ENCODE assay signal across 13 mouse cellular contexts in the genomic region with DNA sequence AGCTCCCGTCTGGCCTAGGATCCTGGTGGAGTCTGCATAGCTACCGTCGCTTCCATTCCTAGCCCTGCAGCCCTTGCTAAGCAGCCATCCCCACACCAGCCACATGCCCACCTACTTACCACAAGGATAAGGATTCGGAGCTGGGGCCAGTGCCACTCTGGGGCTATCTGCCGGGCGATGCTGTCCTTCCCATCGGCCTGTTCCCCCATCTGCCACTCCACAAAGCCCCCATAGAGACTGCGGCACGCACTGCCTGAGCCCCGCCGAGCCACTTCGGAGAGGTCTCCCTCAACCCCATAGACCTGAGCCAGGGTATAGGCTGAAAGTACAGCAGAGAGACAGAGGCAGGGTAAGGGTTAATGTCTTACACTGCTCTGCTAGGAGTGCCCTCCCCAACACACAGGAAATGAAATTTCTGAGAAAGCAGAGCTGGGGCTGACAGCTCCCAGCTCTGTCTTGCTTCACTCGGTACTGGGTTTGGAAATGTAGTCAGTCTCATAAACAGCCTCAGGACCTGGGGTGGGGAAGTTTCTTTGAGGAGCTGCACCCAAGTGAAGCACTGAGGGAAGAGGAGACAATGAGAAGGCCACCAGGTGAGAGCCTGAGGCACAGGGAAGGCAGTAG. TPM values are rescaled to one million over a fixed set of nuclear protein-coding genes. Genes with fewer than 3 reads are reported as not detected.
DNase-seq lines count a peak whose midpoint lies in the region; ATAC-seq and TF ChIP-seq lines count a peak whose summit lies in the region.
"Had no signal": no experiment of that assay in that cellular context is flagged by ENCODE, and none has a peak within 500 bp of the region (broad histone marks: within the 10 kb centered on the region; RNA-seq: fewer than 3 reads in every experiment).

No protein-coding gene starts in this region.

- H3K4me2 ChIP-seq in heart, embryonic 11.5 days, result no peak overlapping the region
- peak overlapping the region; percentile 23; the same call in 1 of the 2 replicates for H3K4me2 ChIP-seq in lung, postnatal 0 days (replicated peaks; ENCODE audit: low read depth, low read length)
- H3K4me2 ChIP-seq: neural tube, embryonic 12.5 days had no signal

- H3K27me3 ChIP-seq in heart, embryonic 11.5 days (ENCODE audit: control insufficient read depth, insufficient read depth, low read length), result no peaks in the 10 kb centered on the region
- no peaks in the 10 kb centered on the region for H3K27me3 ChIP-seq in lung, postnatal 0 days (replicated peaks; ENCODE audit: insufficient read depth, low read length)
- H3K27me3 ChIP-seq: neural tube, embryonic 12.5 days had no signal

- H3K4me1 ChIP-seq in heart, embryonic 11.5 days (ENCODE audit: control insufficient read depth, insufficient read depth, low read length), result peaks cover 17% of the 10 kb centered on the region
- H3K4me1 ChIP-seq in lung, postnatal 0 days (ENCODE audit: insufficient read depth, low read depth, low read length), result peaks cover 5% of the 10 kb centered on the region

- H3K36me3 ChIP-seq in heart, embryonic 11.5 days (ENCODE audit: control insufficient read depth, insufficient read depth, low read length), result peaks cover 19% of the 10 kb centered on the region
- H3K36me3 ChIP-seq in lung, postnatal 0 days (ENCODE audit: insufficient read depth, low read length), result no peaks in the 10 kb centered on the region

- intact Hi-C loops in left cerebral cortex, postnatal 36 days (cut with DNase I), result no loop called here

- DNase-seq in heart, postnatal 4 days, result no peak
- peak; percentile 38 for DNase-seq in 416B (ENCODE audit: low read depth)
- peak; percentile 83 for DNase-seq in lung, postnatal 0 days (ENCODE audit: low spot score)
- no peak for DNase-seq in layer of hippocampus, adult 11-12 months (ENCODE audit: low spot score)
- no peak for DNase-seq in adrenal gland, adult (ENCODE audit: inconsistent age in 2 of 2, low spot score in 1 of 2)
- no peak for DNase-seq in left cerebral cortex, postnatal 36 days (ENCODE audit: low spot score in 2 of 2)
- DNase-seq: B cell, adult 2 months; embryo, embryonic 11 days; kidney, postnatal 14 days had no signal

- H3K9ac ChIP-seq in heart, embryonic 11.5 days (ENCODE audit: low read depth, low read length), result no peak overlapping the region
- H3K9ac ChIP-seq in lung, postnatal 0 days (replicated peaks; ENCODE audit: low read depth), result 0 out of 2 replicates have a peak overlapping the region, but pooled peaks have one; percentile 2
- H3K9ac ChIP-seq: neural tube, embryonic 12.5 days had no signal

- H3K9me3 ChIP-seq in heart, embryonic 11.5 days (replicated peaks; ENCODE audit: control insufficient read depth, low read length), result no peaks in the 10 kb centered on the region
- H3K9me3 ChIP-seq in lung, postnatal 0 days (ENCODE audit: low read length), result no peaks in the 10 kb centered on the region
- H3K9me3 ChIP-seq: neural tube, embryonic 12.5 days had no signal

- 0 out of 2 replicates have a peak overlapping the region, but pooled peaks have one; percentile 12 for H3K27ac ChIP-seq in heart, embryonic 11.5 days (ENCODE audit: low read depth, low read length)
- peak overlapping the region; percentile 62 for H3K27ac ChIP-seq in lung, postnatal 0 days (ENCODE audit: low read length)
- H3K27ac ChIP-seq: neural tube, embryonic 12.5 days had no signal

- no peak overlapping the region for H3K4me3 ChIP-seq in heart, embryonic 11.5 days (ENCODE audit: low read depth, low read length)
- H3K4me3 ChIP-seq in lung, postnatal 0 days (ENCODE audit: low read depth, low read length), result no peak overlapping the region
- H3K4me3 ChIP-seq: neural tube, embryonic 12.5 days had no signal

- ATAC-seq in heart, embryonic 11.5 days (replicated peaks; ENCODE audit: insufficient number of reproducible peaks, low FRiP score, low TSS enrichment), result no peak
- peak; percentile 70 for ATAC-seq in granulocyte monocyte progenitor cell, adult 5-6 weeks (replicated peaks; ENCODE audit: poor library complexity, severe bottlenecking)
- peak; percentile 58 for ATAC-seq in lung, postnatal 0 days

- no peak for TF ChIP-seq CTCF in lung, postnatal 0 days (IDR thresholded peaks at IDR 0.05)

- 79% methylated on average over 13 of the region's 13 CpGs for WGBS in heart, embryonic 11.5 days (ENCODE audit: insufficient replicate concordance)
- 77% methylated on average over 13 of the region's 13 CpGs for WGBS in lung, postnatal 0 days

- TF ChIP-seq EP300 in lung, postnatal 0 days (IDR thresholded peaks at IDR 0.05), result no peak

RNA-seq across cellular contexts. Expression of a gene that starts 5.1 kb away (rescaled TPM):
- polyA plus RNA-seq in heart, embryonic 11.5 days (2014; fragmentation: Nextera tagmentation; extraction: Ambion mirVana), result 169 and 174 TPM in 2 replicates
- 10 to 100 TPM; 59.7 to 69.2 TPM for total RNA-seq in heart, postnatal 4 days (2021)
- total RNA-seq in granulocyte monocyte progenitor cell, adult 5-6 weeks (2014; fragmentation: Nextera tagmentation), result 188 and 257 TPM in 2 replicates
- total RNA-seq in granulocyte monocyte progenitor cell, adult 5-6 weeks (2017), result 94.4 and 126 TPM in 2 replicates
- polyA plus RNA-seq in lung, postnatal 0 days (2015; fragmentation: Nextera tagmentation; extraction: Ambion mirVana), result 401 and 429 TPM in 2 replicates
- total RNA-seq in left cerebral cortex, postnatal 36 days (2021), result 1 to 10 TPM; 7.9 TPM

RNA-seq across cellular contexts. Expression of a gene that starts 5.4 kb away (rescaled TPM):
- polyA plus RNA-seq in heart, embryonic 11.5 days (2014; fragmentation: Nextera tagmentation; extraction: Ambion mirVana), result 28.0 and 29.0 TPM in 2 replicates
- 1 to 10 TPM; 8.0 to 8.4 TPM for total RNA-seq in heart, postnatal 4 days (2021)
- total RNA-seq in granulocyte monocyte progenitor cell, adult 5-6 weeks (2014; fragmentation: Nextera tagmentation), result 8.8 and 10.0 TPM in 2 replicates
- 4.0 and 4.3 TPM in 2 replicates for total RNA-seq in granulocyte monocyte progenitor cell, adult 5-6 weeks (2017)
- polyA plus RNA-seq in lung, postnatal 0 days (2015; fragmentation: Nextera tagmentation; extraction: Ambion mirVana), result 29.2 and 31.2 TPM in 2 replicates
- 10 to 100 TPM; 20.5 to 30.8 TPM for total RNA-seq in left cerebral cortex, postnatal 36 days (2021)

RNA-seq across cellular contexts. Expression of a gene that starts 16.0 kb away (rescaled TPM):
- not detected in 2 replicates for polyA plus RNA-seq in heart, embryonic 11.5 days (2014; fragmentation: Nextera tagmentation; extraction: Ambion mirVana)
- not detected for total RNA-seq in heart, postnatal 4 days (2021)
- total RNA-seq in granulocyte monocyte progenitor cell, adult 5-6 weeks (2014; fragmentation: Nextera tagmentation), result not detected in 2 replicates
- not detected in 2 replicates for total RNA-seq in granulocyte monocyte progenitor cell, adult 5-6 weeks (2017)
- not detected in 2 replicates for polyA plus RNA-seq in lung, postnatal 0 days (2015; fragmentation: Nextera tagmentation; extraction: Ambion mirVana)
- not detected for total RNA-seq in left cerebral cortex, postnatal 36 days (2021)
- total RNA-seq: liver, adult 2 months had no signal
- polyA plus RNA-seq: liver, adult 2 months; neural tube, embryonic 12.5 days had no signal

RNA-seq across cellular contexts. Expression of a gene that starts 22.7 kb away (rescaled TPM):
- 3.0 and 4.2 TPM in 2 replicates for polyA plus RNA-seq in heart, embryonic 11.5 days (2014; fragmentation: Nextera tagmentation; extraction: Ambion mirVana)
- total RNA-seq in heart, postnatal 4 days (2021), result under 1 TPM; 0.55 to 0.63 TPM
- total RNA-seq in granulocyte monocyte progenitor cell, adult 5-6 weeks (2014; fragmentation: Nextera tagmentation), result not detected in 2 replicates
- total RNA-seq in granulocyte monocyte progenitor cell, adult 5-6 weeks (2017), result not detected in 2 replicates
- polyA plus RNA-seq in lung, postnatal 0 days (2015; fragmentation: Nextera tagmentation; extraction: Ambion mirVana), result 1.2 and 1.5 TPM in 2 replicates
- under 1 TPM; 0.57 to 0.84 TPM for total RNA-seq in left cerebral cortex, postnatal 36 days (2021)
- total RNA-seq: liver, adult 2 months had no signal
- polyA plus RNA-seq: neural tube, embryonic 12.5 days had no signal

RNA-seq across cellular contexts. Expression of a gene that starts 38.0 kb away (rescaled TPM):
- 28.1 and 34.4 TPM in 2 replicates for polyA plus RNA-seq in heart, embryonic 11.5 days (2014; fragmentation: Nextera tagmentation; extraction: Ambion mirVana)
- 10 to 100 TPM; 24.3 to 27.4 TPM for total RNA-seq in heart, postnatal 4 days (2021)
- 40.5 and 41.2 TPM in 2 replicates for total RNA-seq in granulocyte monocyte progenitor cell, adult 5-6 weeks (2014; fragmentation: Nextera tagmentation)
- total RNA-seq in granulocyte monocyte progenitor cell, adult 5-6 weeks (2017), result 29.8 and 43.2 TPM in 2 replicates
- 49.4 and 52.7 TPM in 2 replicates for polyA plus RNA-seq in lung, postnatal 0 days (2015; fragmentation: Nextera tagmentation; extraction: Ambion mirVana)
- 10 to 100 TPM; 32.2 to 38.9 TPM for total RNA-seq in left cerebral cortex, postnatal 36 days (2021)

Comparison
In these comparisons a context has a peak if more than half of its experiments do, and no peak if none do; other contexts are left out.
1. DNase-seq: peak in 416B (single experiment) and lung, postnatal 0 days (single experiment); none in heart, postnatal 4 days (single experiment), layer of hippocampus, adult 11-12 months (single experiment), adrenal gland, adult (0 of 2) and left cerebral cortex, postnatal 36 days (0 of 2).
2. RNA of a gene that starts 5.1 kb away (total RNA-seq): 94.4 to 257 TPM in granulocyte monocyte progenitor cell, adult 5-6 weeks and 59.7 to 69.2 TPM in heart, postnatal 4 days; 7.9 TPM in left cerebral cortex, postnatal 36 days; every median in the first group is over 4 times any median in the second.